ENCODE assay signal across 9 mouse cellular contexts in genomic region chr8:110145538-110145937, GRCm38 (mm10). TPM values are rescaled to one million over a fixed set of nuclear protein-coding genes. Genes with fewer than 3 reads are reported as not detected.
DNase-seq lines count a peak whose midpoint lies in the region; ATAC-seq and TF ChIP-seq lines count a peak whose summit lies in the region.
"Had no signal": no experiment of that assay in that cellular context is flagged by ENCODE, and none has a peak within 500 bp of the region (broad histone marks: within the 10 kb centered on the region; RNA-seq: fewer than 3 reads in every experiment).

No protein-coding gene starts in this region.

- intact Hi-C loops in left cerebral cortex, postnatal 36 days (cut with DNase I): loop anchor here (5.0 kb wide), 1 partner anchor 332 kb away; no protein-coding TSS in a partner anchor

- H3K9ac ChIP-seq in hindbrain, embryonic 14.5 days: no peak overlapping the region

- no peak overlapping the region for H3K27ac ChIP-seq in spleen, adult 2 months (ENCODE audit: insufficient read depth, low read length)
- no peak overlapping the region for H3K27ac ChIP-seq in hindbrain, embryonic 14.5 days

- DNase-seq in spleen, adult 2 months (ENCODE audit: low read depth in 1 of 2, low spot score in 2 of 2): peak; percentile 3 to 11
- no peak for DNase-seq in spleen, adult 12 weeks (ENCODE audit: low spot score)
- DNase-seq in adrenal gland, postnatal 14 days: peak; percentile 61
- DNase-seq in embryo, embryonic 11.5 days (ENCODE audit: low read depth, low spot score): peak; percentile 64
- DNase-seq in hindbrain, embryonic 14.5 days (ENCODE audit: low spot score): peak; percentile 85
- peak; percentile 28 to 29 for DNase-seq in left cerebral cortex, postnatal 36 days (ENCODE audit: low spot score in 2 of 2)

- no peaks in the 10 kb centered on the region for H3K9me3 ChIP-seq in hindbrain, embryonic 14.5 days (ENCODE audit: control insufficient read depth, low read length)

- H3K4me3 ChIP-seq in spleen, adult 2 months (ENCODE audit: extremely low read depth, insufficient read depth, insufficient read length): no peak overlapping the region
- no peak overlapping the region for H3K4me3 ChIP-seq in hindbrain, embryonic 14.5 days (replicated peaks; ENCODE audit: low read length)

- no peak overlapping the region for H3K4me2 ChIP-seq in hindbrain, embryonic 14.5 days (replicated peaks)

- 1% methylated on average over 4 of the region's 4 CpGs for WGBS in spleen, adult 2 months
- 1% methylated on average over 4 of the region's 4 CpGs for WGBS in hindbrain, embryonic 14.5 days

- peak; percentile 77; the same call in 1 of the 2 replicates for TF ChIP-seq CTCF in spleen, adult 2 months (IDR thresholded peaks at IDR 0.05; ENCODE audit: extremely low read depth, insufficient read depth, insufficient read length, insufficient replicate concordance)

- ATAC-seq in hindbrain, embryonic 14.5 days (ENCODE audit: low FRiP score): peak; percentile 68; the same call in 1 of the 2 replicates
- 0 out of 2 replicates have a peak, but pooled peaks have one; percentile 47 for ATAC-seq in monocyte, adult 5-6 weeks (replicated peaks; ENCODE audit: insufficient number of reproducible peaks, low FRiP score, low TSS enrichment, poor library complexity, severe bottlenecking)
- ATAC-seq in activated CD4-positive, CD25-positive, alpha-beta regulatory T cell, adult 4 months: no peak

- no peaks in the 10 kb centered on the region for H3K27me3 ChIP-seq in spleen, adult 2 months (ENCODE audit: control insufficient read depth, insufficient read depth, low read length)
- no peaks in the 10 kb centered on the region for H3K27me3 ChIP-seq in hindbrain, embryonic 14.5 days (ENCODE audit: control insufficient read depth, insufficient read depth, low read length)

- H3K36me3 ChIP-seq in spleen, adult 2 months (ENCODE audit: control insufficient read depth, insufficient read depth, low read length): no peaks in the 10 kb centered on the region
- H3K36me3 ChIP-seq in hindbrain, embryonic 14.5 days (replicated peaks; ENCODE audit: control insufficient read depth, insufficient read depth): no peaks in the 10 kb centered on the region

- H3K4me1 ChIP-seq in spleen, adult 2 months (ENCODE audit: control insufficient read depth, insufficient read depth, insufficient read length): no peaks in the 10 kb centered on the region
- H3K4me1 ChIP-seq in hindbrain, embryonic 14.5 days (replicated peaks; ENCODE audit: control insufficient read depth, insufficient read depth, low read length): no peaks in the 10 kb centered on the region

- no peak for TF ChIP-seq POLR2A in spleen, adult 2 months (IDR thresholded peaks at IDR 0.05; ENCODE audit: low read depth, low read length)

RNA-seq across cellular contexts. Expression of gene Calb2, which starts 22.5 kb away (rescaled TPM):
- polyA plus RNA-seq in spleen, adult 2 months (2012; rRNA removed): not detected in 2 replicates
- total RNA-seq in adrenal gland, postnatal 14 days (2021): 0.34 and 0.56 TPM in 2 replicates
- 78.4 and 102 TPM in 2 replicates for polyA plus RNA-seq in hindbrain, embryonic 14.5 days (2014; fragmentation: Nextera tagmentation; extraction: Ambion mirVana)
- 10 to 100 TPM; 13.3 to 27.0 TPM for total RNA-seq in left cerebral cortex, postnatal 36 days (2021)
- not detected in 3 replicates for total RNA-seq in monocyte, adult 5-6 weeks (2017)
- not detected for polyA plus RNA-seq in activated CD4-positive, CD25-positive, alpha-beta regulatory T cell, adult 4 months (2017; shearing (Covaris generic))

RNA-seq across cellular contexts. Expression of gene Gm17720, which starts 43.0 kb away (rescaled TPM):
- not detected in 2 replicates for polyA plus RNA-seq in spleen, adult 2 months (2012; rRNA removed)
- not detected in 2 replicates for total RNA-seq in adrenal gland, postnatal 14 days (2021)
- polyA plus RNA-seq in hindbrain, embryonic 14.5 days (2014; fragmentation: Nextera tagmentation; extraction: Ambion mirVana): not detected in 2 replicates
- total RNA-seq in left cerebral cortex, postnatal 36 days (2021): not detected
- not detected in 3 replicates for total RNA-seq in monocyte, adult 5-6 weeks (2017)
- not detected for polyA plus RNA-seq in activated CD4-positive, CD25-positive, alpha-beta regulatory T cell, adult 4 months (2017; shearing (Covaris generic))
- total RNA-seq: gastrocnemius, postnatal 4 days had no signal

RNA-seq across cellular contexts. Expression of gene Gm21964, which starts 44.5 kb away (rescaled TPM):
- not detected in 2 replicates for polyA plus RNA-seq in spleen, adult 2 months (2012; rRNA removed)
- total RNA-seq in adrenal gland, postnatal 14 days (2021): not detected in 2 replicates
- not detected in 2 replicates for polyA plus RNA-seq in hindbrain, embryonic 14.5 days (2014; fragmentation: Nextera tagmentation; extraction: Ambion mirVana)
- total RNA-seq in left cerebral cortex, postnatal 36 days (2021): not detected
- total RNA-seq in monocyte, adult 5-6 weeks (2017): not detected in 3 replicates
- not detected for polyA plus RNA-seq in activated CD4-positive, CD25-positive, alpha-beta regulatory T cell, adult 4 months (2017; shearing (Covaris generic))
- total RNA-seq: gastrocnemius, postnatal 4 days had no signal
